Mouse (Mus musculus): Measurements from ENCODE around the gene Ankrd13b. TPM values are rescaled to one million over a fixed set of nuclear protein-coding genes. Genes with fewer than 3 reads are reported as not detected.

The Ankrd13b gene
- total RNA-seq, 2 experiments from 2014 or later, result 79.4 to 82.3 TPM

GRCm38 (mm10) chr11:77462283-77463100 lies 27.0 kb downstream of the Ankrd13b start, which contains the start of gene Coro6:
Gene Coro6 (plus strand): TSS chr11:77462411.
- peak in 1 of 2 experiments; percentile 34 for DNase-seq (ENCODE audit: low spot score in 2 of 2)

DNA sequence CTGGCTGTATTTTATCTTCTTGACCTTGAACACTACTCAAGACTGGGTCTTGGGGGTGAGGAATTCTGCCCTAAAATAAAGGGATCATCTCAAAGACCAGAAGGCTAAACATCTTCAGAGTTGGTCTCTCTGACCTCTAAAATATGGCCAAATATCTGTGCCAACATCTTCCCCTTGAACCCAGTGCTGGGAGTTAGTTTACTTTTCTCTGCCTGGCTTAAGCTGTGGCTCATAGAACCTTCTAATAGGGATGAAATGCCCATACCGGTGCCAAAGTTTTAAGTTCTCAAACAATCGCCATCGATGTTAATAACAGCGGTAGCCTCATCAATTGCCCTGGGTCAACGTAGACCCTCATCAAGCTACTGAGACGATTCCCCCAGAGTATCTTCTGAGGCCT lies 27.6 kb downstream of the Ankrd13b start:
- no peak for DNase-seq (ENCODE audit: low spot score in 2 of 2)

DNA sequence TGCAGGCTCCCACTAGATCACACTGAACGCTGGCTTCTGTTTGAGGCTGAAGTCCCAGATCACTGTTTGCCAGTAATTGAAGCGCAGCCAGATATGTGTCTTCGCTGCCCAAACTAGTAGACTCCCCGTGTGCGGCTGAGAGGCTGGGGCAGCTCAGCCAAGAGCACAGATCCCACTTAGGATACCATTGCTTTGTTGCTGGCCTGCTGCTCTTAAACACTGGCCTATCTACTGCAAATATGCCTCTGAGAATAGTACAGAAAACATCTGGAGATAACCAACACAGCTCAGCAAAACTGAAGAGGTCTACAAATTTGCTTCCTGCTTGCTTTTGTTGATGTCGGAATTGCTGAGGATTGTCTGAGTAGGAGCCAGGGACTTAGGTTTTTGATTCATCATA lies 32.6 kb downstream of the Ankrd13b start:
- DNase-seq (ENCODE audit: low spot score in 2 of 2), result no peak

DNA sequence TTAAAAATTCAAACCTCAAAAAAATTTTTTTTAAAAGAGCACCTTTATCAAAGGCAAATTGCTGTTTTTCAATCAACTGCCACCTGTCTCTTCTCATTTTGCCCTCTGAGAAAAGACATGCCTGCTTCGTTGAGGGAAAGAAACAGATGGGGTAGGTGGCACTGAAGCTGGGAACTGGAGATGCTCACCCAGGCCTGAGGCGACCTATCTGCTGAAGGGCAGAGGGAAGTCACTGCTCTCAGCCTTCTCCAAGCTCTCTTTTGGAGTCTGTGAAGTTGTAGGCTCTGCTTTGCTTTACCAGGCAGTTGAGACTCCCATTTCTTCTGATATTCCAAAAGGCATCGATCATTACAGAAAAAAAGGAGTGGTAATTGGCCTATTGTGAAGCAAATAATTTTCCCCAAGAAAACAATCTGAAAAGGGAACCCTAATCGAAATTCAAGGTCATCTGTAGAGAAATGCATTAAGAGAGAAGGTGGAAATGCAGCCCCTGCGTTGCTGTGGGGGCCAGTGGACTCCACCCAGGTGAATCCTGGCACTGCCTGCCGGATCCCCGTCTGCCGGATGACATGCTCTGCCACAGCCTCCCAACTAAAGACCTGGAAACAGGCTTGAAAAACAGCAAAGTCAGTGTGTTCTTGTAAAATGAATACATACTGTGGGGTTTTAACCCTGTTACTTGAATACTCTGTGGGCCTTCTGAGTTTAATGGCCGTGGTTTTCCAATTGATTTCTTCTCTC lies 33.5 kb downstream of the Ankrd13b start:
- DNase-seq (ENCODE audit: low spot score in 2 of 2), result no peak

DNA sequence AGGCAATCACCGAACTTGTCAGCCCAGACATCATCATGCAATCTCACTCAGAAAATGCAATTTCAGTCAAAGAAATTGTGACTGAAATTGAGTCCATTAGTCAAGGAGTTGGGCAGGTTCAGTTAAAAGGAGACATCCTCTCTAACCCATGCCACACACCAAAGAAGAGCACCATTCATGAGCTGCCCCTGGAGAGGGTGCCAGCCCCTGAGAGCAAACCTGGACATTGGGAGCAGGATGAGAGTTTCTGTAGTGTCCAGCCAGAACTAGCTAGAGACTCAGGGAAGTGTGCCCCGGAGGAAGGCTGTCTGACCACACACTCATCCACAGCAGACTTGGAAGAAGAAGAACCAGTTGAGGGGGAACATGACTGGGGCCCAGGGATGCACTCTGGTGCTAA lies 36.1 kb downstream of the Ankrd13b start:
- no peak for DNase-seq (ENCODE audit: low spot score in 2 of 2)

- DNase-seq (ENCODE audit: low spot score in 2 of 2), result no peak
Measured at GRCm38 (mm10) chr11:77451670-77452069, 37.8 kb downstream of the Ankrd13b start.

- no peak for DNase-seq (ENCODE audit: low spot score in 2 of 2)
Measured at GRCm38 (mm10) chr11:77449224-77449623, 40.3 kb downstream of the Ankrd13b start.

GRCm38 (mm10) chr11:77446628-77447041 lies 42.8 kb downstream of the Ankrd13b start:
- DNase-seq (ENCODE audit: low spot score in 2 of 2), result peak in 1 of 2 experiments; percentile 66

- DNase-seq (ENCODE audit: low spot score in 2 of 2), result no peak
Measured at GRCm38 (mm10) chr11:77444939-77445338, 44.5 kb downstream of the Ankrd13b start.

- no peak for DNase-seq (ENCODE audit: low spot score in 2 of 2)
Measured at GRCm38 (mm10) chr11:77442186-77443170, 47.0 kb downstream of the Ankrd13b start.

DNA sequence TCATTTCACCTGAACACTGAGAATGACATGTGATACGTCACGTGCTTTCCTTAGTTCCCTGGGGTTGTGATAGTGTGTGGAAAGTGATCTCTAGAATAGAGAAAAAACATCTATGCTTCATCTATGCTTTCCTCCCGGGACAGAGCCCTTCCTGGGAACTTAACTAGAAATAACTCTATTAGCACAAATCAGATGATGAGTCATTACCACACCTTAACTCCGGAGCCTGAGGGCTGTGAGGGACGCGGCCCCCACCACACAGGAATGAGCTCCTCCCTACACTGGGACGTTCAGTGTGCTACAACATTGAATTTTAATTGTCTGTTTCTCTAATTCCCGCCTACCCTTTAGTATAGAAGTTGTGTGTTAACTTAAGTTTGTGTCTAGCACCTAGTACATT lies 48.5 kb downstream of the Ankrd13b start:
- DNase-seq (ENCODE audit: low spot score in 2 of 2), result no peak

DNA sequence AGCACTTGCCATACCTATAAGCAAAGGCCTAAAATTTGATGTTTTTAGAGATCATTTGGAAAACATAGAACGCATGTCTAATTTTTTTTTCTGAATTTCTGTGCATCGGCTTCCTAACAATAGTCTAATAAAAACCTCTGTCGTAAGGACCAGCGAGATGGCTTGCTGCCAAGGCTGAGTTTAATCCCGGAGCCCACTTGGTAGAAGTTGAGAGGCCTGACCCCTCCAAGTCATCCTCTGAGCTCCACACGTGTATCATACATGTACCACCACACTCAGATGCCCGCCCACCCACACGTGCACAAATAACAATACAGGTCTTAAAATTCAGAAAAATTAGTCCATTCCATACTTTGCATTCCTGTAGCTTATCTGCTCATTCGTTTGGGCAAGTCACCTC lies 49.4 kb downstream of the Ankrd13b start:
- DNase-seq (ENCODE audit: low spot score in 2 of 2), result no peak

DNA sequence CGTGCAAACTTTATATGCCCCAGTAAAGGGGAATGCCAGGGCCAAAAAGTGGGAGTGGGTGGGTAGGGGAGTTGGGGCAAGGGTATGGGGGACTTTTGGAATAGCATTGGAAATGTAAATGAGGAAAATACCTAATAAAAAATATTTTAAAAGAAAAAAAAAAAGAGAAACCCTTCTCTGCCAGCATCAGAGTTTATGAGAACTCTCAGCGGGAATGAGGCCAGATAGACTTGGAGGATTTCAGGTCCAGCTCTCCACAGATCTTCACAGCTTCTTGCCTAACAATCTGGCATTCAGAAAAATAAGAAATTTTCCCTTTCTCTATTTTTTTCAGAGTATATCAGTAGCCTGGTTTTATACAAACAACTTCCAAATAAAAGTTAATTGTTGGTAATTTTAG lies 52.5 kb downstream of the Ankrd13b start:
- no peak for DNase-seq (ENCODE audit: low spot score in 2 of 2)

- DNase-seq (ENCODE audit: low spot score in 2 of 2), result no peak
Measured at GRCm38 (mm10) chr11:77428446-77428845, 61.0 kb downstream of the Ankrd13b start.

GRCm38 (mm10) chr11:77423175-77423859 lies 66.2 kb downstream of the Ankrd13b start:
- no peak for DNase-seq (ENCODE audit: low spot score in 2 of 2)

Other genes starting within 250 kb of the Ankrd13b start
- 10 to 100 TPM; 14.1 to 14.7 TPM for gene Coro6, start 27.3 kb downstream of the Ankrd13b start, total RNA-seq (2021)
- 100 to 1,000 TPM; 304 to 343 TPM for gene Git1, start 3.9 kb upstream of the Ankrd13b start, total RNA-seq (2021)
- gene Abhd15, start 25.4 kb upstream of the Ankrd13b start, total RNA-seq (2021), result 1 to 10 TPM; 1.4 to 1.7 TPM
- gene Trp53i13, start 26.3 kb upstream of the Ankrd13b start, total RNA-seq (2021), result 1 to 10 TPM; 6.7 to 7.5 TPM
- not detected for gene Gm10392, start 29.5 kb upstream of the Ankrd13b start, total RNA-seq (2021)
- gene Taok1, start 118.1 kb upstream of the Ankrd13b start, total RNA-seq (2021), result 100 to 1,000 TPM; 109 to 110 TPM
- 10 to 100 TPM; 75.3 to 76.1 TPM for gene Nufip2, start 196.5 kb upstream of the Ankrd13b start, total RNA-seq (2021)
- gene Cryba1, start 235.6 kb upstream of the Ankrd13b start, total RNA-seq (2021), result not detected

Measured in layer of hippocampus, adult 18-20 months (tissue).